Mouse (Mus musculus) hindbrain, embryonic 15.5 days (tissue): Measurements from ENCODE around the gene H2afz. TPM values are rescaled to one million over a fixed set of nuclear protein-coding genes. Genes with fewer than 3 reads are reported as not detected.
"Not testable (repeated sequence)": the region's sequence is repeated elsewhere in the genome, so short reads cannot be mapped to it uniquely, and the experiment has no call there.

Experiments
- ATAC-seq: fragments of 200-750 bp; cut with Nextera tagmentation; 2 replicates; pipeline ENCODE4 v1.8.0; 2017; ENCODE audit warnings: low read depth, moderate number of reproducible peaks, moderate TSS enrichment; ENCODE audit not compliant: low FRiP score
- H3K27ac ChIP-seq: fragments of 300-500 bp; sonication (generic); replicated peaks from 2 replicates; pipeline ENCODE4 v1.5.1; 2015; ENCODE audit warnings: mild to moderate bottlenecking, inconsistent platforms
- H3K27me3 ChIP-seq: fragments of 300-500 bp; sonication (generic); 2 replicates; pipeline ENCODE4 v1.6.1; 2015; ENCODE audit warnings: control low read depth, inconsistent platforms
- H3K36me3 ChIP-seq: fragments of 300-500 bp; sonication (generic); 2 replicates; pipeline ENCODE4 v1.6.1; 2015; ENCODE audit warnings: control low read depth, inconsistent platforms
- H3K4me1 ChIP-seq: fragments of 300-500 bp; sonication (generic); replicated peaks from 2 replicates; pipeline ENCODE4 v1.6.1; 2015; ENCODE audit warnings: control low read depth, inconsistent platforms
- H3K4me2 ChIP-seq: fragments of 300-500 bp; sonication (generic); 2 replicates; pipeline ENCODE4 v1.6.1; 2015; ENCODE audit warnings: moderate library complexity, mild to moderate bottlenecking, inconsistent platforms
- H3K4me3 ChIP-seq: fragments of 300-500 bp; sonication (generic); 2 replicates; pipeline ENCODE4 v1.5.1; 2015; ENCODE audit warnings: mild to moderate bottlenecking, inconsistent platforms
- H3K9ac ChIP-seq: fragments of 300-500 bp; sonication (generic); 2 replicates; pipeline ENCODE4 v1.6.1; 2015; ENCODE audit warnings: inconsistent platforms
- H3K9me3 ChIP-seq: fragments of 300-500 bp; sonication (generic); 2 replicates; pipeline ENCODE4 v1.6.1; 2016; ENCODE audit warnings: control low read depth, inconsistent platforms
- WGBS: fragments of 180-500 bp; shearing (Covaris S2); methylation state at CpG from one replicate; pipeline ENCODE4 v1.1.7; 2015; 5-methylcytosine and 5-hydroxymethylcytosine counted together
- polyA plus RNA-seq: library from polyadenylated mRNA; unstranded; fragments of >200 nt; fragmentation: Nextera tagmentation; extraction: Ambion mirVana; gene quantifications from 2 replicates; pipeline ENCODE4 v1.2.1, GENCODE M21; 2015

Gene H2afz
- polyA plus RNA-seq, 1 experiment from 2014 or later = 730 TPM

DNA sequence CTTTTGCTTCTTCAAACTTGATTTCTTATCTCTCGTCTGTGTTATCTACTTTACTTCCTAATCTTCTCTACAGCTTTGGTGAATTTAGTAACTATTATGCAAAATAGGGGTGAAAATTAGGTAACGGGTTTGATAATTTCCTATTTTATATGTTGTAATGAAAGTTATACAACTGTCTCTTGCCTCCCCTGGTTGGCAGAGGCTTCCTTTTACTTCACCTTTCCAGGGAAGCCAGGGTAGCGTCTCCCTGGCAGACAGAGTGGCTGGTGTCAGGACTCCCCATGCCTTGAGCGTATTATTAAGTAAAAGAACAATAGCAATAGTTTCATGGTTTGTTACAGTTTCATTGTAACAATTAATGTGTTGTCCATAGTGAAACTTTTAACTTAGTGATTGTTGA is 29.5 kb downstream of the H2afz start:
- Histone ChIP-seq H3K4me3 (no peak overlapping the region), H3K4me2 (no peak overlapping the region), H3K27ac (no peak overlapping the region), H3K9me3 (no peaks in the 10 kb centered on the region), H3K27me3 (no peaks in the 10 kb centered on the region), H3K36me3 (peaks cover 34% of the 10 kb centered on the region; the same call in 1 of the 2 replicates), H3K9ac (no peak overlapping the region), H3K4me1 (no peaks in the 10 kb centered on the region)
- ATAC-seq = no peak
- WGBS = 85% methylated on average over 4 of the region's 4 CpGs

DNA sequence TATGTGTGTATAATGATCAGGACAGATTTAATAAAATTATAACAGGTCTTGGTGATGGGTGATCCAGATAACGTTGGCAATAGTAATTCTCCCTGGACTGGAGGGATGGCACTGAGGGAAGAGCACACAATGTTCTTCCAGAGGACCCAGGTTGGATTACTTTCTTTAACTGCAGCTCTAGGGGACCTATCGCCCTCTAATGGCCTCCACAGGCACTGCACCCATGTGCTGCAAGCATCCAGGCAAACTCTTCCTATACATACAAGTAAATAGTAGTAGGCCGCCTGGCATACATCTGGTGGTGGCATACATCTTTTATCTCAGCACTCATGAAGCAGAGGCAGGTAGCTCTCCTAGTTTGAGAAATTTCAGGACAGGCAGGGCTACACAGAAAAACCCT is 30.9 kb downstream of the H2afz start:
- Histone ChIP-seq H3K27ac (no peak overlapping the region), H3K36me3 (peaks cover 25% of the 10 kb centered on the region; the same call in 1 of the 2 replicates), H3K27me3 (no peaks in the 10 kb centered on the region), H3K9ac (no peak overlapping the region), H3K4me1 (no peaks in the 10 kb centered on the region), H3K4me3 (no peak overlapping the region), H3K9me3 (no peaks in the 10 kb centered on the region), H3K4me2 (no peak overlapping the region)
- no peak for ATAC-seq
- WGBS = 95% methylated on average over 3 of the region's 3 CpGs

DNA sequence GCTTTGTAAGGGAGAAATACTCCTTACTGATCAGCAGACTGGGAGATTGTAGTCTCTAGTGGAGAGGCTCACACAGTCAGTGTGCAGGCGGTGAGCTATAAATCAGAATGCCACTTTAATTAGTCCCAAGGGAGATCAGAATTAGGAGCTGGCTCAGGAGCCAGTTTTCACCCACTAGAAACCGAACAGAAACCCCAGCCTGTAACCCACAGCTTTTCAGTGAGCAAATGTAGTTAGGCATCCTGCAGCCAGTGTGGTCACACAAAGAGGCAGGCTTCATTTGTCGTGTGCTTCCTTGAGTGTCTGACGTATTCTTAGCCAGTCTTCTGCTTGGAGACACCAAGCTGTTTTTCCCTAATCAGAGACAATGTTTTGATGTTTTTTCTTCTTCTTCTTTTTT is 32.1 kb downstream of the H2afz start:
- Histone ChIP-seq H3K36me3 (peaks cover 25% of the 10 kb centered on the region; the same call in 1 of the 2 replicates), H3K9ac (no peak overlapping the region), H3K4me3 (no peak overlapping the region), H3K27ac (no peak overlapping the region), H3K4me1 (no peaks in the 10 kb centered on the region), H3K9me3 (no peaks in the 10 kb centered on the region), H3K4me2 (no peak overlapping the region), H3K27me3 (no peaks in the 10 kb centered on the region)
- no peak for ATAC-seq
- WGBS = 70% methylated on average over 4 of the region's 4 CpGs

DNA sequence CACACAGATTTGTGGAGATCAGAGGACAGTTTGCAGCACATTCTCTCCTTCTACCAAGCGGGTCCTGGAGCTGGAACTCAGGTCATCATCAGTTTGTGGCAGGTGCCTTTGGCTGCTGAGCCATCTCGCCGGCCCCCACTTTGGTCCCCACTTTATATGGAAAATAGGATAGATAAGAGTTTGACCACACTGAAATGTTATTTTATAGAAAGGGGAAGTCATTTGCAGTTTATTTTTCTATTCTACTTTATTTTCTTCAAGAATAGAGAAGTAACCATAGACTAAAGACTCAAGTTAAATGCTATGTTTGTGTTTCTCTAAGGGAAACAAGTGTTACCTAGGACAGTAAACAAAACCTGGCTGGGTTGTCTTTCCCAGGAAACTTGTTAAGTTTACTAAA is 32.6 kb downstream of the H2afz start:
- no peak overlapping the region for H3K9ac ChIP-seq

DNA sequence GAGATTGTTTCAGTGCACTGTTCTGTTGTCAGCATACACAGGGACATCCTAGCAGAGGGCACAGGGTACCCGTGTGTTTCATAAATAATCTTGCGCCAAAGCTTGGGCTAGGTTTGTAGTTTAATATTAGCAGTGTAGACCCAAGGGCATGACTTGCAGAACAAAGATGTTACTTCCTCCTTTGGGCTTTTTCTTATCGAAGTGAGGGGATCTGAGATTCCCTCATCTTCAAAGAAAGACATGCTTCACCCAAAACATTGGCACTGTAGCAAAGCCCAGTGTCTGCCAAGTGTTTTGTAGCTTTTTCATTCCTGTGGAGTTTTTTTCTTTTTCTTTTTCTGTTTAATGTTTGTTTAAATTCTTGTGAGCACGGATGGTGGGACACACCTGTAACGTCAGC is 33.4 kb downstream of the H2afz start:
- WGBS = 91% methylated on average over 5 of the region's 5 CpGs
- Histone ChIP-seq H3K4me1 (no peaks in the 10 kb centered on the region), H3K9me3 (no peaks in the 10 kb centered on the region), H3K4me3 (no peak overlapping the region), H3K4me2 (no peak overlapping the region), H3K27ac (no peak overlapping the region), H3K27me3 (no peaks in the 10 kb centered on the region), H3K36me3 (peaks cover 30% of the 10 kb centered on the region; the same call in 1 of the 2 replicates), H3K9ac (no peak overlapping the region)
- ATAC-seq = no peak

More for the DNA sequence above, 32.6 kb downstream of the H2afz start:
- Histone ChIP-seq H3K9me3 (no peaks in the 10 kb centered on the region), H3K27ac (no peak overlapping the region), H3K4me1 (no peaks in the 10 kb centered on the region), H3K27me3 (no peaks in the 10 kb centered on the region), H3K36me3 (peaks cover 25% of the 10 kb centered on the region; the same call in 1 of the 2 replicates), H3K4me2 (no peak overlapping the region), H3K4me3 (no peak overlapping the region)
- 94% methylated on average over 3 of the region's 3 CpGs for WGBS
- ATAC-seq = no peak

DNA sequence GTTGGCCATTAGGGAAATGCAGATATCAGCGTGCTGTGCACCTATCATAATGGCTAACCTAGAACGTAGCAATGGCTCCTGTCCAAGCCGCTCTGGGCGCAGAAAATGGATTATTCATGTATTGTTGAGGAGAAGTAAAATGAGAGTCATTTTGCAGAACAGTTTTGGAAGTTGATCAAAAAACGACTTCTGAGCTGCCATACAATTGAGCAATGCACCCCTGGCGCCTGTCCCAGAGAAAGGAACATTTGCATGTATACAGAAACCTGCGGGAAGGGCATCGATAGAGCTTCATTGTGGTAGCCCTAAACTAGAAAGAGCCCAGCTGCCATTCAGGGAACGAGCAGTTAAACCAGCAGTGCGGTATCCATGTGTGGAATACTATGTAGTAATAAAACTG is 35.9 kb downstream of the H2afz start:
- no peaks in the 10 kb centered on the region for H3K4me1 ChIP-seq
- no peak overlapping the region for H3K27ac ChIP-seq
- no peak for ATAC-seq
- no peaks in the 10 kb centered on the region for H3K27me3 ChIP-seq
- no peak overlapping the region for H3K4me3 ChIP-seq
- H3K9ac ChIP-seq = no peak overlapping the region
- no peak overlapping the region for H3K4me2 ChIP-seq
- H3K36me3 ChIP-seq = peaks cover 32% of the 10 kb centered on the region
- H3K9me3 ChIP-seq = no peaks in the 10 kb centered on the region
- 55% methylated on average over 10 of the region's 10 CpGs for WGBS

DNA sequence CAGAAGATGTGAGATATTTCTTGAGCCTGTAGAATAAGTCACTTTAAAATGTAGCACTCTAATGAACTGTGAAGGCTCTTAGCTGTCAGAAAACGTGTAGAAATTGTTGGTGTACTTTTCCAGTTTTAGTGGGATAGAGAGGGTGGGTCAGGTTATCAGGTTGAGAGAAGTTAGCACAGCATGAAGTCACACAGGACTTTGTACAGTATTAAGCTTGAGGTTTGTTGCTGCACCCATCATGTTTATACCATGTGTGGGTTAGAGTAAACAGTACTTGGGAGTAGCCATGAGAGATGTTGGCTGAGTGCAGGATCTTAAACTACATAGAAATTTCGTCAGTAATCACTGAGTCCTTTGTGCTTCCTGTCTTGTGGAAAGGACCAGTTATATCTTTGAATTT is 48.8 kb downstream of the H2afz start:
- Histone ChIP-seq H3K4me3 (no peak overlapping the region), H3K27ac (no peak overlapping the region), H3K9ac (no peak overlapping the region), H3K9me3 (no peaks in the 10 kb centered on the region), H3K36me3 (peaks cover 9% of the 10 kb centered on the region; the same call in 1 of the 2 replicates), H3K4me1 (peaks cover 11% of the 10 kb centered on the region), H3K27me3 (no peaks in the 10 kb centered on the region), H3K4me2 (no peak overlapping the region)
- ATAC-seq = no peak
- 76% methylated on average over 2 of the region's 2 CpGs for WGBS

DNA sequence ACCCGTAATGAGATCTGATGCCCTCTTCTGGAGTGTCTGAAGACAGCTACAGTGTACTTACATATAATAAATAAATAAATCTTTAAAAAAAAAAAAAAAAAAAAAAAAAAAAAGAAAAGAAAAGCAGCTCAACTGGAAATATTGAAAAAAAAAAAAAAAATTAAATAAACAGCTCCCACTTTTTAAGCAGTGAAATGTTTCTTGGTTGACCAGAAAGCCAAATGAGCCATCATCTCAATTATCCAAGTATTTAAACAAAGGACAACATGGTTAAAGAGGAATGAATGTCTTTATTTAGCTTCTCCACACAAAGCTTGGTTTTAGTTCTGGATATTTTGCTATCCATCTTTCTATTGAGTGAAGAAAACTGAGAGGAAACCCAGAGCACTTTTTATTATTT is 50.3 kb downstream of the H2afz start:
- peaks cover 17% of the 10 kb centered on the region for H3K4me1 ChIP-seq
- H3K27ac ChIP-seq, ATAC-seq, H3K9me3 ChIP-seq, H3K9ac ChIP-seq, H3K4me2 ChIP-seq, H3K36me3 ChIP-seq, H3K4me3 ChIP-seq, H3K27me3 ChIP-seq: not testable (repeated sequence)
- 100% methylated on average over 1 of the region's 1 CpGs for WGBS

Other genes starting within 250 kb of the H2afz start
- 7.8 and 9.5 TPM in 2 replicates for gene Ddit4l, start 242.9 kb upstream of the H2afz start, polyA plus RNA-seq
- gene Gm21962, start 193.0 kb upstream of the H2afz start, polyA plus RNA-seq = not detected in 2 replicates
- gene Dnajb14, start 3.2 kb downstream of the H2afz start, polyA plus RNA-seq = 16.7 and 17.7 TPM in 2 replicates
- 126 and 130 TPM in 2 replicates for gene Lamtor3, start 54.0 kb downstream of the H2afz start, polyA plus RNA-seq
- 1.7 TPM in 2 replicates for gene Dapp1, start 117.1 kb downstream of the H2afz start, polyA plus RNA-seq
- gene 1110002E22Rik, start 200.6 kb downstream of the H2afz start, polyA plus RNA-seq = 0.16 and 0.17 TPM in 2 replicates
- 0.18 and 0.26 TPM in 2 replicates for gene Gm5105, start 202.9 kb downstream of the H2afz start, polyA plus RNA-seq